Mouse (Mus musculus): ENCODE measurements around the gene Misp. TPM values are rescaled to one million over a fixed set of nuclear protein-coding genes. Genes with fewer than 3 reads are reported as not detected.

Misp gene
- 0.59 and 1.1 TPM in 2 replicates for polyA plus RNA-seq (2012; rRNA removed)

- peak; percentile 24; the same call in 1 of the 2 replicates for TF ChIP-seq CTCF (IDR thresholded peaks at IDR 0.05; ENCODE audit: borderline replicate concordance, extremely low read depth, insufficient read depth, insufficient read length)
- TF ChIP-seq POLR2A (IDR thresholded peaks at IDR 0.05; ENCODE audit: borderline replicate concordance, extremely low read depth, insufficient read depth, insufficient read length, poor library complexity, severe bottlenecking): no peak
- no peak for DNase-seq (ENCODE audit: low read depth)
Measured at GRCm38 (mm10) chr10:79820782-79821181, at the start of gene Misp. TSS of gene Misp (plus strand) at chr10:79820989.

GRCm38 (mm10) chr10:79772320-79772719, 48.5 kb upstream of the Misp start:
- no peak for DNase-seq (ENCODE audit: low read depth)
- TF ChIP-seq CTCF (IDR thresholded peaks at IDR 0.05; ENCODE audit: borderline replicate concordance, extremely low read depth, insufficient read depth, insufficient read length) (0 out of 2 replicates have a peak, but pooled peaks have one; percentile 3), POLR2A (IDR thresholded peaks at IDR 0.05; ENCODE audit: borderline replicate concordance, extremely low read depth, insufficient read depth, insufficient read length, poor library complexity, severe bottlenecking) (no peak)

GRCm38 (mm10) chr10:79773208-79773607, 47.6 kb upstream of the Misp start:
- TF ChIP-seq CTCF (IDR thresholded peaks at IDR 0.05; ENCODE audit: borderline replicate concordance, extremely low read depth, insufficient read depth, insufficient read length): no peak
- TF ChIP-seq POLR2A (IDR thresholded peaks at IDR 0.05; ENCODE audit: borderline replicate concordance, extremely low read depth, insufficient read depth, insufficient read length, poor library complexity, severe bottlenecking): no peak
- DNase-seq (ENCODE audit: low read depth): no peak

GRCm38 (mm10) chr10:79774486-79775279, 46.1 kb upstream of the Misp start:
- no peak for DNase-seq (ENCODE audit: low read depth)
- TF ChIP-seq POLR2A (IDR thresholded peaks at IDR 0.05; ENCODE audit: borderline replicate concordance, extremely low read depth, insufficient read depth, insufficient read length, poor library complexity, severe bottlenecking) (no peak), CTCF (IDR thresholded peaks at IDR 0.05; ENCODE audit: borderline replicate concordance, extremely low read depth, insufficient read depth, insufficient read length) (peak; percentile 25; the same call in 1 of the 2 replicates)

- TF ChIP-seq POLR2A (IDR thresholded peaks at IDR 0.05; ENCODE audit: borderline replicate concordance, extremely low read depth, insufficient read depth, insufficient read length, poor library complexity, severe bottlenecking): no peak
- no peak for DNase-seq (ENCODE audit: low read depth)
Measured at GRCm38 (mm10) chr10:79777103-79777531, 43.7 kb upstream of the Misp start, which contains the start of gene Fstl3. TSS of gene Fstl3 (plus strand) at chr10:79777272.

- TF ChIP-seq POLR2A (IDR thresholded peaks at IDR 0.05; ENCODE audit: borderline replicate concordance, extremely low read depth, insufficient read depth, insufficient read length, poor library complexity, severe bottlenecking): no peak
- no peak for TF ChIP-seq CTCF (IDR thresholded peaks at IDR 0.05; ENCODE audit: borderline replicate concordance, extremely low read depth, insufficient read depth, insufficient read length)
- peak; percentile 77 for DNase-seq (ENCODE audit: low read depth)
Measured at GRCm38 (mm10) chr10:79778006-79778405, 42.8 kb upstream of the Misp start.

GRCm38 (mm10) chr10:79779193-79779592, 41.6 kb upstream of the Misp start:
- TF ChIP-seq POLR2A (IDR thresholded peaks at IDR 0.05; ENCODE audit: borderline replicate concordance, extremely low read depth, insufficient read depth, insufficient read length, poor library complexity, severe bottlenecking) (no peak), CTCF (IDR thresholded peaks at IDR 0.05; ENCODE audit: borderline replicate concordance, extremely low read depth, insufficient read depth, insufficient read length) (no peak)
- DNase-seq (ENCODE audit: low read depth): no peak

- TF ChIP-seq CTCF (IDR thresholded peaks at IDR 0.05; ENCODE audit: borderline replicate concordance, extremely low read depth, insufficient read depth, insufficient read length) (peak; percentile 93), POLR2A (IDR thresholded peaks at IDR 0.05; ENCODE audit: borderline replicate concordance, extremely low read depth, insufficient read depth, insufficient read length, poor library complexity, severe bottlenecking) (no peak)
Measured at GRCm38 (mm10) chr10:79779784-79780663, 40.8 kb upstream of the Misp start.

GRCm38 (mm10) chr10:79780664-79781015, 40.1 kb upstream of the Misp start:
- TF ChIP-seq CTCF (IDR thresholded peaks at IDR 0.05; ENCODE audit: borderline replicate concordance, extremely low read depth, insufficient read depth, insufficient read length): no peak
- TF ChIP-seq POLR2A (IDR thresholded peaks at IDR 0.05; ENCODE audit: borderline replicate concordance, extremely low read depth, insufficient read depth, insufficient read length, poor library complexity, severe bottlenecking): no peak
- peak; percentile 69 for DNase-seq (ENCODE audit: low read depth)

More at GRCm38 (mm10) chr10:79779784-79780663, 40.8 kb upstream of the Misp start:
- DNase-seq (ENCODE audit: low read depth): peak; percentile 96

- TF ChIP-seq CTCF (IDR thresholded peaks at IDR 0.05; ENCODE audit: borderline replicate concordance, extremely low read depth, insufficient read depth, insufficient read length) (no peak), POLR2A (IDR thresholded peaks at IDR 0.05; ENCODE audit: borderline replicate concordance, extremely low read depth, insufficient read depth, insufficient read length, poor library complexity, severe bottlenecking) (no peak)
- no peak for DNase-seq (ENCODE audit: low read depth)
Measured at GRCm38 (mm10) chr10:79781139-79781538, 39.6 kb upstream of the Misp start.

- DNase-seq (ENCODE audit: low read depth): no peak
- TF ChIP-seq POLR2A (IDR thresholded peaks at IDR 0.05; ENCODE audit: borderline replicate concordance, extremely low read depth, insufficient read depth, insufficient read length, poor library complexity, severe bottlenecking): no peak
- TF ChIP-seq CTCF (IDR thresholded peaks at IDR 0.05; ENCODE audit: borderline replicate concordance, extremely low read depth, insufficient read depth, insufficient read length): no peak
Measured at GRCm38 (mm10) chr10:79781956-79782355, 38.8 kb upstream of the Misp start.

Data from brain, embryonic 14.5 days (tissue).